Comparison of ENCODE assay signal across 17 mouse cellular contexts in genomic region chr8:86578693-86579092, GRCm38 (mm10). TPM values are rescaled to one million over a fixed set of nuclear protein-coding genes. Genes with fewer than 3 reads are reported as not detected.
A peak's percentile ranks its signal among the peaks of the same experiment; 100 is the strongest.
DNase-seq lines count a peak whose midpoint lies in the region; ATAC-seq lines count a peak whose summit lies in the region.
"Had no signal": no experiment of that assay in that cellular context is flagged by ENCODE, and none has a peak within 500 bp of the region (broad histone marks: within the 10 kb centered on the region; RNA-seq: fewer than 3 reads in every experiment).

No protein-coding gene starts in this region.

- H3K9ac ChIP-seq in forebrain, embryonic 14.5 days (ENCODE audit: low read length): no peak overlapping the region
- H3K9ac ChIP-seq in forebrain, embryonic 13.5 days: no peak overlapping the region
- no peak overlapping the region for H3K9ac ChIP-seq in liver, embryonic 12.5 days
- H3K9ac ChIP-seq: intestine, embryonic 15.5 days; midbrain, embryonic 12.5 days had no signal

- peak overlapping the region; percentile 21; the same call in 1 of the 2 replicates for H3K27ac ChIP-seq in forebrain, embryonic 14.5 days (ENCODE audit: low read depth, low read length)
- H3K27ac ChIP-seq in forebrain, embryonic 13.5 days: no peak overlapping the region
- no peak overlapping the region for H3K27ac ChIP-seq in liver, embryonic 12.5 days
- H3K27ac ChIP-seq: embryonic facial prominence, embryonic 13.5 days; intestine, embryonic 15.5 days; macrophage; midbrain, embryonic 12.5 days; stomach, postnatal 0 days had no signal

- 81% methylated on average over 8 of the region's 8 CpGs for WGBS in forebrain, embryonic 14.5 days
- WGBS in forebrain, embryonic 13.5 days: 88% methylated on average over 8 of the region's 8 CpGs
- 64% methylated on average over 8 of the region's 8 CpGs for WGBS in liver, embryonic 12.5 days (ENCODE audit: insufficient replicate concordance)

- H3K4me1 ChIP-seq in forebrain, embryonic 14.5 days (ENCODE audit: control insufficient read depth, insufficient read depth, low read length): no peaks in the 10 kb centered on the region
- no peaks in the 10 kb centered on the region for H3K4me1 ChIP-seq in forebrain, embryonic 13.5 days
- 0 out of 2 replicates have a peak, but pooled peaks cover 6% of the 10 kb centered on the region for H3K4me1 ChIP-seq in liver, embryonic 12.5 days
- H3K4me1 ChIP-seq: midbrain, embryonic 12.5 days had no signal

- ATAC-seq in forebrain, embryonic 14.5 days: no peak
- ATAC-seq in forebrain, embryonic 13.5 days: no peak
- ATAC-seq in liver, embryonic 12.5 days: no peak
- ATAC-seq: intestine, embryonic 15.5 days had no signal

- no peak overlapping the region for H3K4me2 ChIP-seq in forebrain, embryonic 14.5 days (ENCODE audit: low read length)
- no peak overlapping the region for H3K4me2 ChIP-seq in forebrain, embryonic 13.5 days
- no peak overlapping the region for H3K4me2 ChIP-seq in liver, embryonic 12.5 days
- H3K4me2 ChIP-seq: intestine, embryonic 15.5 days; midbrain, embryonic 12.5 days had no signal

- no peak for DNase-seq in forebrain, embryonic 14.5 days (ENCODE audit: low spot score)
- DNase-seq in liver: peak; percentile 7
- DNase-seq in cerebellum, postnatal 10 days: peak; percentile 52 to 66
- peak; percentile 6 for DNase-seq in lung, postnatal 14 days
- no peak for DNase-seq in spleen, postnatal 14 days (ENCODE audit: low spot score in 2 of 2)
- DNase-seq in ovary, postnatal 14 days (ENCODE audit: low spot score): no peak
- DNase-seq: thymus, postnatal 4 days had no signal

- no peaks in the 10 kb centered on the region for H3K27me3 ChIP-seq in forebrain, embryonic 14.5 days (replicated peaks; ENCODE audit: control insufficient read depth, insufficient read depth, low read length)
- no peaks in the 10 kb centered on the region for H3K27me3 ChIP-seq in forebrain, embryonic 13.5 days
- H3K27me3 ChIP-seq in liver, embryonic 12.5 days (replicated peaks): no peaks in the 10 kb centered on the region
- H3K27me3 ChIP-seq: embryonic facial prominence, embryonic 13.5 days; intestine, embryonic 15.5 days; midbrain, embryonic 12.5 days had no signal

- H3K4me3 ChIP-seq in forebrain, embryonic 14.5 days (ENCODE audit: low read depth, low read length): no peak overlapping the region
- H3K4me3 ChIP-seq in forebrain, embryonic 13.5 days: no peak overlapping the region
- H3K4me3 ChIP-seq in liver, embryonic 12.5 days: no peak overlapping the region
- H3K4me3 ChIP-seq: embryonic facial prominence, embryonic 13.5 days; intestine, embryonic 15.5 days; midbrain, embryonic 12.5 days; myocyte had no signal

- no peaks in the 10 kb centered on the region for H3K36me3 ChIP-seq in forebrain, embryonic 14.5 days (ENCODE audit: control insufficient read depth, insufficient read depth, low read length)
- no peaks in the 10 kb centered on the region for H3K36me3 ChIP-seq in forebrain, embryonic 13.5 days (ENCODE audit: poor library complexity, severe bottlenecking)
- H3K36me3 ChIP-seq in liver, embryonic 12.5 days: no peaks in the 10 kb centered on the region
- H3K36me3 ChIP-seq: embryonic facial prominence, embryonic 13.5 days; intestine, embryonic 15.5 days; midbrain, embryonic 12.5 days had no signal

- no peaks in the 10 kb centered on the region for H3K9me3 ChIP-seq in forebrain, embryonic 14.5 days (replicated peaks; ENCODE audit: control insufficient read depth, low read length)
- H3K9me3 ChIP-seq in forebrain, embryonic 13.5 days (replicated peaks): no peaks in the 10 kb centered on the region
- H3K9me3 ChIP-seq in liver, embryonic 12.5 days (replicated peaks): no peaks in the 10 kb centered on the region
- H3K9me3 ChIP-seq: embryonic facial prominence, embryonic 13.5 days; intestine, embryonic 15.5 days; midbrain, embryonic 12.5 days had no signal

RNA-seq across cellular contexts. Expression of gene Abcc12, which starts 1.8 kb away (rescaled TPM):
- 0.19 and 0.32 TPM in 2 replicates for polyA plus RNA-seq in forebrain, embryonic 14.5 days (2014; fragmentation: Nextera tagmentation; extraction: Ambion mirVana)
- polyA plus RNA-seq in forebrain, embryonic 13.5 days (2015; fragmentation: Nextera tagmentation; extraction: Ambion mirVana): 0.15 and 0.24 TPM in 2 replicates
- not detected in 2 replicates for polyA plus RNA-seq in liver, embryonic 12.5 days (2016; fragmentation: Nextera tagmentation; extraction: Ambion mirVana)
- polyA plus RNA-seq: heart, embryonic 14.5 days; hindbrain, embryonic 11.5 days; macrophage; myocyte had no signal

RNA-seq across cellular contexts. Expression of gene Lonp2, which starts 45.1 kb away (rescaled TPM):
- polyA plus RNA-seq in forebrain, embryonic 14.5 days (2014; fragmentation: Nextera tagmentation; extraction: Ambion mirVana): 83.3 and 85.3 TPM in 2 replicates
- 73.4 and 74.2 TPM in 2 replicates for polyA plus RNA-seq in forebrain, embryonic 13.5 days (2015; fragmentation: Nextera tagmentation; extraction: Ambion mirVana)
- 40.1 and 42.8 TPM in 2 replicates for polyA plus RNA-seq in liver, embryonic 12.5 days (2016; fragmentation: Nextera tagmentation; extraction: Ambion mirVana)

Comparison
In these comparisons a context has a peak if more than half of its experiments do, and no peak if none do; other contexts are left out.
1. DNase-seq: peak in liver (single experiment), cerebellum, postnatal 10 days (2 of 2) and lung, postnatal 14 days (single experiment); none in forebrain, embryonic 14.5 days (single experiment), spleen, postnatal 14 days (0 of 2) and ovary, postnatal 14 days (single experiment).